Mouse (Mus musculus) lung, postnatal 4 days (tissue): ENCODE data around the gene Tjp2.
"Not testable (repeated sequence)": the region's sequence is repeated elsewhere in the genome, so short reads cannot be mapped to it uniquely, and the experiment has no call there.

Experiments used
- DNase-seq, 2 experiments: peaks; one replicate each; pipeline ENCODE4 v3.0.0; 2021

The Tjp2 gene

DNA sequence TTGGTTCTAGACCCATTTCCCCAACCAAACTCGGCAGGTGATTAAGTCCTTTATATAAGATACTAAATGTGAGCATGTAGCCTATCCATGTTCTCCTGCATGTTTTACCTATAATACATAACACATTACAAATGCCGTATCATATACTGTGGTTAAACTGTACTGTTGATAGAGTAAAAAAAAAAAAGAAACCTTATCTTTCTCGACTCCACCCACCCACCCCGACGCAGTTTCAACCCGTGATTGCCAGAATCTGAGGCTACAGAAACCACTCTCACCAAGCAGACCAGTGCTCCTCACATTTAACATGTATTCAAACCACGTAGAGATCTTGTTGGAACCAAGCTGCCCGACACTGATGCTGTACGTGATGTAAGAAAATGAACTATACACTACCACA lies 102.2 kb downstream of the Tjp2 start:
- DNase-seq, result no peak

DNA sequence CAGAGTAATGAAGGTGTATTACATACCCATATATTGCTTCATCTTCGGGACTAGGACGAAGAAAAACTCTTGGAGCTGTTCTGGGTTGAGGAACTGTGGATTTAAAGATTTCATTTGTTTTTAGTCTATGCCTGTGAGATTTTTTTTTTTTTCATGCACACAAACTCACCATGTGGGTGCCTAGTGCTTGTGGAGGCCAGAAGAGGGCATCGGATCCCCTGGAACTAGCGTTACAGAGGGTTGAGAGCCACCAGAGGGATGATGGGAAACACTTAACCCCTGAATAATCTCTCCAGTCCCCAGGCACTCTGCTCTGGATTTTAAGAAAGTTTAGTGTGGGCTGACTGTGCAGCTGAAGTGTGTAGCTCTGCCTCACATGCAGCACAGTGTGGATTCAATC lies 104.0 kb downstream of the Tjp2 start:
- no peak for DNase-seq

DNA sequence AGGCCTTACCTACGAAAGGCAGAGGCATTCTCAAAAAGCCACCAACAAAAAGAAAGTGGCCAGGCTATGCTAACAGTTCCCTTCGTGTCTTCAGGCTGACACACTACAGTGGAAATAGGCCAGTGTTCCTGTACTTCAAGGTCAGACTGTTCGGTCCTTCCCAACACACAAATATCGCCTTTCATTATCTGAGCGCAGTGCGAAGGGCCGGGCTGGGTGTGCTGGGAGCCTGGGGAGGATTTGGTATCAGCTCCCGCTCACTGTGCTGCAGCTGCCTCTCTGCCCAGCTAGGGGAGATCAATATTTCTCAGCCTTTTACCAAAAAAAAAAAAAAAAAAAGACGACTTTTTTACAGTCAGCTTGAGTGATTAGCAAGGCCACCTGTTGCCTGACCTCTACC lies 106.1 kb downstream of the Tjp2 start:
- no peak for DNase-seq

DNA sequence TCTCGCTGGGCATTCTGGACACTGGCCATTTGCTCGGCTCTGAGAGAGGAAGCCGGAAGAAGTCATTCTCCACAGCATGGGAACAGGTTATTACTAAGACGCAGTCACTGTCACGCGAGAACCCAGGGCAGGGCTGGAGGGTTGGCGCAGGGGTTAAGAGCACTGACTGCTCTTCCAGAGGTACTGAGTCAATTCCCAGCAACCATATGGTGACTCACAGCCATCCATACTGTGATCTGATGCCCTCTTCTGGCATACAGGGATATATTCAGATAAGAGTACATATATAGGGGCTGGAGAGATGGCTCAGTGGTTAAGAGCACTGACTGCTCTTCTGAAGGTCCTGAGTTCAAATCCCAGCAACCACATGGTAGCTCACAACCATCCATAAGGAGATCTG lies 113.2 kb downstream of the Tjp2 start:
- DNase-seq, result no peak

DNA sequence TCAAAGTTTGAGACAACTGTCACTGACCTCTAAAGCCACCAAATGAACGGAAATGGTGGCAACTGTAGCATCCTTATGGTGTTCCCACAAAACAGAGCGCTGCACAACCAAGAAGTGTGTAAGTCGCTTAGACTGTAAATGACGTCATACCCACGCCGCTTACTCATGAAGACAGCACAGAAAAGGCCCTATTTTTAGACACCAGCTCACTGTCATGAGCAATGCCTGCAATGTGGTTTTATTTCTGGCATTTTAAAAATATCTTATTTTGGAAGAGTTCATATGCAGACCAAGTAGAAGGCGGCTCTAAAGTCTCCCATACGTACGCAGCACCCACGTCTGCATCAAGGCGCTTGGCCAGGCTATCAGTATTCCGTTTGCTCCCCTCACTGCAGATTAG lies 117.1 kb downstream of the Tjp2 start:
- DNase-seq, result no peak

- DNase-seq, result no peak
Observed at GRCm38 (mm10) chr19:24103802-24104201, 121.0 kb downstream of the Tjp2 start.

DNA sequence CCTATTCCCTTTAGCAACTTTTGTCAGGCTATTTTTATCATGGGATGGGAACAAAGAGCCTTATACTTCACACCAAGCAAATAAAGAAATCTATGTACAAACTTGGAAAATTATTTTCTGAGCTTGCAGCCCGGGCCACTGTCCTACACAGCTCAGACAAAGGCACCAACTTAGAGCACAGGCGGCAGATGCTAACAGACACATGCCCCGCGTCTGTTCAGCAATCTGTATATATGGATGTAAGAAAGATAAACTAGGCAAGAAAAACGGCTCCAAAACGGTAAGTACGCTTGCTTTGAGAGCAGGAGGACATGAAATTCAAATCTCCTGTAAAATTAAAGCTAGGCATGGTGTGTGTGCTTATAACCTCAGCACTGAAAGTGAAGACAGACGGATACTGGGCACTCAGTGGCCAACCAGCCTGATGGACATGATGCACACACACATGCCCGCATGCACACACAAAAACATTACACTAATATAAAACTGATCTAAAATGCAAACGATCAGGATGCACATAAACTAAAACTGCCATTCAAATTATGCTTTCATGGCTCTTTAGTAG lies 122.2 kb downstream of the Tjp2 start:
- DNase-seq, result no peak

DNA sequence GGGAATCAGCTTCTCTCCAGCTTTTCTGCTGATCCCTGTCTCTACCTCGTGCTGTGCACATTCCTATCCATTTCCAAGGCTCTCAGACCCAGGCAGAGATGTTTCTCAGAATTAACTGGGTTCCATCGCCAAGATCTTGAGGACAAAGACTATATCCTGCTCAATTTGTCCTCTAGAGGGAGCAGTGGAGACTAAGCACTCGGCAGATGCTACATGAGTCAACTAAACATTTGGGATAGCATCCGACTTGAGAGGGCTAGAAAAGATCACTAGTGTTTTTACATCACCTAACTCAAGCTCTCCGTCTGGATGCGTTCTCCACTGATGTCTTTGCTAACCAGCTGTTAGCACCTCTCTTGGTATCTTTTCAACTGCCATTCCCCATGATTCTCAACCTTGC lies 123.6 kb downstream of the Tjp2 start:
- no peak for DNase-seq

- DNase-seq, result no peak
Observed at GRCm38 (mm10) chr19:24098691-24099090, 126.1 kb downstream of the Tjp2 start.

DNA sequence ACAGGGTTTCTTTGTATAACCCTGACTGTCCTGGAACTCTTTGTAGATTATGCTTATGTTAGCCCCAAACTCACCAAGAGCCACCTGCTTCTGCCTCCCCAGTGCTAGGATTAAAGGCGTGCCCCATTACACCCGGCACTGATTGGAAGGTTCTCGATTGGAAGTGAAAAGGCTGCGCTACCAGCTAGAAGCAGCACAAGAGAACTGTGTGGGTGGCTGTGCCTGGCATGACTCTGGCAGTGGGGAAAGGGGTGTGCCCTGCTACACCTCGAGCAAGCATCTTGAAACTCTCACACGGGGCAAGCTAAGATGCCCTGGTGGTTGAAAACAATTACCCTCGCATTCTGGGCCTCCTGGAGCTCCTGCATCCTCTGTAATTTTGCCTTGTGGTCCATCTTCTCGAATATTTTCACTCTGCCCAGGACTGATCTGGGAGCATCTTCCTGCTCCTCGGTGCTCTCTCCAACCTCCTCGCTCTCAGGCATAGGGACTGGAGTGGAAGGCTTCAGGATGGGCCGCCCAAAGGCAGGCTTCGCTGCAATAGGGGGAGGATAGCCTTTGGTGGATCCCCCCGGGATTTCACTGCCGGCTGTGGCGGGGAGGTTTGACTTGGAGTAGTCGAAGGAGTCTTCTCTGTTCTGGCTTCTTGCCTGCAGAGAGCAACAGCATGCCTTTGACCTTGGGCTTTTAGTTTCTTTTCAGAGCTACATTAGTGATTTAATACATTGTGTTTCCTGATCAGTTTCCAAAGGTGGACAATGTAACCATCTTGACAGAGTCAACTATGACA lies 127.0 kb downstream of the Tjp2 start:
- no peak for DNase-seq

GRCm38 (mm10) chr19:24092060-24092459 lies 132.8 kb downstream of the Tjp2 start:
- not testable (repeated sequence) for DNase-seq

GRCm38 (mm10) chr19:24090366-24090765 lies 134.5 kb downstream of the Tjp2 start:
- no peak for DNase-seq

DNA sequence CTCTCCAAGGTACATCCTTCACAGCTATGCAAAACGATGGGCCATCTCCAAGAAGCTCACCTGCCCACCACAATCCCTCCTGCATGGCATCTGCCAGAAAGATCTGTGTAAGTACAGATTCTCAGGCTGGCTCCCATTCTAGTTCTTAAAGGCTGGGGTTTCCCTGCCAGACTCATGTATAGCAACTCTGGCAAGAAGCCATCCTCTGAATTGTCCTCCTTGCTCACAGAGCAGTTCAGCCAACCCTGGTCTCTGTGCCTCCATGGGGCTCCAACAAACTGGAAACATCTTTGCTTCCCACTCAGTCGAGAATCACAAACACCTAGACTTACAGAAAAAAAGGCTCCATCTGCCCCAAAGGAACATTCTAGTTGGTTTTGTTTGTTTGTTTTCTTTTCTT lies 139.5 kb downstream of the Tjp2 start:
- DNase-seq, result no peak

DNA sequence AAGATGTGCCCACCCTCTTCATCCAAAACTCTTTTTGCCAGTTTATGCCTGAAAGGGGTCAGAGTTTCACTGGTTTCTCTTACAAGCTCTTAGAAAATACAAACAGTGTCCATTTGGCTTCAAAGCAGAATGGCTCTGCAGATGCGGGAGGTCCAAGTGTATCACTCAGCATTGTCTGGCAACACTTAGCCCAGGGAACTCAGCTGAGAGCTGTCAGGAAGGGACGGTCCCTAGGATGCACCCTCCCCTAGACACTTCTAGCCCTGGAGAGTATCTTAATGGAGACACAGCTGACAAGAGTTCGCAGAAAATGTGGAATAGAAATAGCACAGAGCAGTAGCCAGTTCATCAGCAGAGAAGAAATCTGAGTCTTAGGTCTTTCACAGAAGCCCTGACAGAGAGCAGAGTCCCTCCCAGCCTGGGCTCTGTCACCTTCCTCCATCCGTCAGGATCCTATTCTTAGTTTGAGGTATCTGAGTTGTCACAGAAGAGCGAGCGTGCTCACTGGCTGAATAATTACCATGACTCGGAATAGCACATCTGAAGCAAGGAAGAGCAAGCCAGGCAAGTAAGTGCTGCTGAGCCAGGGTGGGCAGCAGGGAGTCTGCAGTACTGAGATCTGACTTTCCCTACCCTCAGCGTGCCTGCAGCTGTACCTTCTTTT lies 144.3 kb downstream of the Tjp2 start:
- DNase-seq, result no peak

DNA sequence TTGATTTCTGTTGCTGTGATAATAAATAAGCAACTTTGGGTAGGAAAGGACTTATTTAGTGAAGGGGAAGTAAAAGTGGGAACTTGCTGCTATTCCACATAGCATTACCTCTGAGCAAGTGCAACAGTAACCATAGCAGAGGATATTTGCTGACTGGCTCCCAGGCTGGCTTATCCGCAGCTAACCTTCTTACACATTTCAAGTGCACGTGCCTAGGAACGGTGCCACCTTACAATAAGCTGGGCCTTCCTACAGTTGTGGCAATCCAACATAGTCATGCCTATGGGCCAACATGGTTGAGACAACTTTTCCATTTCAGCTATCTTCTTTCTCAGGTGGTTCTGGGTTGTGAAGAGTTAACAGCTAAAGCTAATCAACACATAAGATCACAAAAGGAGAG lies 147.2 kb downstream of the Tjp2 start:
- DNase-seq, result no peak

DNA sequence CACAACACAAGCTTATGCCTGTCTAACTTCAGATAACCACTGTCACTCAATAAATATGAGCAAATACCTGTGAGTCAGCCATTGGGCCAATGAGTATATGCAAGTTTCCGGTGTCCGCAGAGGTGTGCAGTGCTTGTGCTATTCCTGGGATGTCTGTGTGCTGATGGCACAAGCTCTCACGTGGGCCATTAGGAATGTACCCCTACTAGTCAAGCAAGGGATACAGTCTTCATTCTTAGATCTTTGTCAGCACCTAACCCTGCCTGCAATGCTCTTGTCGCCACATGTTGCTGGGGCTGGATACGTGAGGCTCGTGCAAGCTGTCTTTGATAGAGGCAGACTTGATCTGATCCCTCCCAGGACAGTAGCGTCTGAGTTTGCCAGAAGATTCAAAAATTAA lies 148.3 kb downstream of the Tjp2 start:
- no peak for DNase-seq

- DNase-seq, result no peak
Observed at GRCm38 (mm10) chr19:24075927-24076326, 148.9 kb downstream of the Tjp2 start.

DNA sequence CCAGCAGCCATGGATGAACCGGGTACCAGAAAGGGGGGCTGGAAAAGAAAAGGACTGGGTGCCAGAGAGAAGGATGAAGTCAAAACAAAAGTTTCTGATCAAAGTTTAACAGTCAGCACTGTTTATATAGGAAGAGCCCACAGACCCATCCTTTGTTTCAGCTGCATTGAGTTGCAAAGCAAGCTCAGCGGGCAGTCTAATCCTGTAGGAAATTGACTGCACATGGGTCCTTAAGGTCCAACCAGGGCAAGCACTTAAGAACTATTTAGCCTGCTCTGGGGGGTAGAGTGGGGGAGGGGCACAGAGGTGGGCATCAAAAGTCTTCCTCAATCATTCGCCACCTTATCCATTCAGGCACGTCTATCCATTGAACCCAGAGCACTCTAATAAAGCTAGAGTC lies 151.7 kb downstream of the Tjp2 start:
- no peak for DNase-seq

GRCm38 (mm10) chr19:24064348-24064895 lies 160.4 kb downstream of the Tjp2 start:
- DNase-seq, result no peak

DNA sequence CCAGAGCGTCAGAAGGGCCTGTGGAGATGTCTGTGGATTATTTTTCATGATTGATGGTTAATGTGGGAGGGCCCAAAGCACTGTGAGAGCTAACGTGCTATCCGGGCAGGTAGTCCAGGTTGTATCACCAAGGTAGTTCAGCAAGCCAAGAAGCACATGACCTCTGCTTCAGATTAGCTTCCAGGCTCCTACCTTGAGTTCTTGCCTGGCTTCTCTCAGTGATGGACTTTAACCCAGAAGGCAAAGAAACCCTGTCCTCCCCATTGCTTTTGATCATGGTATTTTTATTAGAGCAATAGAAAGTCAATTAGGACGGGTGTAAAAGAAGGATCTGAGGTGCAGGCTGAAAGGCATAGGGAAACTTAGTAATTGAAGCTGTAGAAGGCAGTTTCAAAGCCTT lies 161.2 kb downstream of the Tjp2 start:
- no peak for DNase-seq

DNA sequence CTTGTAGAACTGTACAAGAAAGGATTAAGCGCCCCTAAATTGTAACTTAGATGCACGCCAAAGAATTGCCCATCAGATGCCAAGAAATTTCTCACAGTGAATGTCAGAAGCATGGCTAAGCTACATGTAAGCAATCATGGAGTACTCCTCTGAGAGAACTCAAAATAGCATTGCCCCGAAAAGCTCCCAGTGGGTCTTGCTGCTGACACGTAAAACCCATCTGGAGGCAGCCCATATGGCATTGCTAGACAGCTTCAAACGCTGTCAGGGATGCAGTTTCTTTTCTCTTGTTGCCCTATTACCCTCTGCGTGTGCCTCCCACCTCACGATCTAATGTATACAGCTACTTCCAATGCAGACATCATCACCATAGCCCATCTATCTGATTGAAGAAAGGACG lies 166.0 kb downstream of the Tjp2 start:
- DNase-seq, result peak in 1 of 2 experiments; percentile 33

- DNase-seq, result peak in 1 of 2 experiments; percentile 28
Observed at GRCm38 (mm10) chr19:24058021-24058420, 166.8 kb downstream of the Tjp2 start.

DNA sequence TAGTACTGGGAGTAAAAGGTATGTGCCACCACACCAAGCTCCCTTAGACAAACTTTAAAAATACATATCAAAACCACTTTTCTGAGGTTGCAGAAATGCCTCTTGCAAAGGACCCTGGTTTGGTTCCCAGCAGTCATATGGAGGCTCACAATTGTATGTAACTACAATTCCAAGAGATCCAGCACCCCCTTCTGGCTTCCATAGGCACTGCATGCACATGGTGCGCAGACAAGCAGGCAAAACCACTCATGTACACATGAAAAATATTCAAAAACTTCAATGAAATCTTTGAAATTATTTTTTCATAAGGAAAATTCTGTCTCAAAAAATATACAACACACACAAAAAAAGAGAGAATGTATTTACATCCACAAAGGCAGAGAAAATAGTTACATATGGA lies 167.9 kb downstream of the Tjp2 start:
- DNase-seq, result no peak

DNA sequence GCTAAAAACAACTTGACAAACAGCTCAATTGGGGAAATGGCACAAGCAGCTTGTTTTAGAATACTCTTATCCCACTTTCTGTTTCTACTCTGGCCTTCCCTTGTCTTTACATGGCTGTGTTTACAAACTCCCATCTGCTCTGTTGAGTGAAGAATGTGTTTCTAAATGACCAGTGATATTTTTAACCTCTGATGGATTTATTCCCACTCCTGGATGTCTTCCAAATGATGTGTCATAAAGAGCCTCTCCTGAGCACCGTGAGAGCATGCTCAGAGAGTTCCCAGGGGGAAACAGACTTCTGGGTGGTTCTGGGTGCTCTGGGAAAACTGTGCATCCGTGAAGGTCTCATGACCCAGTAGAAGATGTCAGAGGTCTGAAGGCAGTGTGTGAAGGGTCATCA lies 169.9 kb downstream of the Tjp2 start:
- peak; percentile 32 to 49 for DNase-seq
